Mouse (Mus musculus) ES-Bruce4 (cell line): ENCODE measurements at regions not wholly inside any gene's neighbourhood (a gene's known extent, or its start where the extent isn't known, plus 50 kb on each side); places are given as distances from the start of the nearest gene placed in this dataset.

ENCODE experiments used
- H3K27ac ChIP-seq: 2 replicates; pipeline ENCODE4 v1.5.1; 2012; ENCODE audit warnings: low read length, inconsistent platforms; ENCODE audit not compliant: insufficient read depth
- H3K27me3 ChIP-seq: 2 replicates; pipeline ENCODE4 v1.6.1; 2012; ENCODE audit warnings: mild to moderate bottlenecking, low read length, inconsistent platforms; ENCODE audit not compliant: control insufficient read depth, poor library complexity, insufficient read depth, severe bottlenecking
- H3K36me3 ChIP-seq: 2 replicates; pipeline ENCODE4 v1.6.1; 2012; ENCODE audit warnings: inconsistent platforms, mild to moderate bottlenecking, low read length, moderate library complexity; ENCODE audit not compliant: control insufficient read depth, poor library complexity, insufficient read depth, severe bottlenecking
- H3K4me1 ChIP-seq: one replicate; pipeline ENCODE4 v1.8.1; 2011; ENCODE audit warnings: low read length; ENCODE audit not compliant: control insufficient read depth, insufficient read depth
- H3K4me3 ChIP-seq: 2 replicates; pipeline ENCODE4 v1.5.1; 2011; ENCODE audit warnings: low read depth, mild to moderate bottlenecking, low read length
- H3K9ac ChIP-seq: 2 replicates; pipeline ENCODE4 v1.6.1; 2012; ENCODE audit warnings: low read depth, mild to moderate bottlenecking, inconsistent platforms; ENCODE audit not compliant: poor library complexity, severe bottlenecking
- H3K9me3 ChIP-seq: replicated peaks from 2 replicates; pipeline ENCODE4 v1.6.1; 2012; ENCODE audit warnings: mild to moderate bottlenecking, low read length, inconsistent platforms; ENCODE audit not compliant: control insufficient read depth, poor library complexity, insufficient read depth, severe bottlenecking
- CTCF ChIP-seq: IDR thresholded peaks from one replicate; pipeline ENCODE4 v1.8.1; 2011; ENCODE audit warnings: low read depth, low read length
- EP300 ChIP-seq: IDR thresholded peaks from 2 replicates; pipeline ENCODE4 v1.6.1; 2011; ENCODE audit warnings: low read depth, low read length; ENCODE audit not compliant: insufficient read depth
- POLR2A ChIP-seq: IDR thresholded peaks from one replicate; pipeline ENCODE4 v1.8.1; 2011; ENCODE audit warnings: low read length; ENCODE audit not compliant: insufficient read depth

DNA sequence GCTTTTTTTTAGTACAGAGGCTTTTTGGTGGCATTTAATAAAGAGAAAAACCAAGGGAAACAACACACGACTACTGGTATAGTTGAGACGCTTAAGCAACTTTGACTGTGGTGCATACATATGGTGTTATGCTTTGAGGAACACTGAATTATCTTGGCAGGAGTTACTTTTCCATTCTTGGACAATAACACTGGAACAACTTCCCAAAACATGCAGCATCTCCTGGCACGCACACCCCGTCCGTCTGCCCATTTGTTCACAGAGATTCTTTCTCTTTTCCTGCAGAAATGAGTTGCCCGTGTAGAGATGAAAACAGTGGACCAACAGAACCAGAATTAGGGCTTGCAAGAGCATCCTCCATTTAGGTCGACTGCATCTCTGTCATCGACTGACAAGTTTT lies 544.7 kb downstream of the Arl4a start:
- no peak for TF ChIP-seq POLR2A
- TF ChIP-seq CTCF = no peak
- TF ChIP-seq EP300 = no peak
- H3K4me3 ChIP-seq = no peak overlapping the region
- H3K36me3 ChIP-seq = no peaks in the 10 kb centered on the region
- H3K27ac ChIP-seq = no peak overlapping the region
- H3K4me1 ChIP-seq = no peaks in the 10 kb centered on the region
- no peaks in the 10 kb centered on the region for H3K27me3 ChIP-seq
- H3K9me3 ChIP-seq = peaks cover 3% of the 10 kb centered on the region
- H3K9ac ChIP-seq = no peak overlapping the region

DNA sequence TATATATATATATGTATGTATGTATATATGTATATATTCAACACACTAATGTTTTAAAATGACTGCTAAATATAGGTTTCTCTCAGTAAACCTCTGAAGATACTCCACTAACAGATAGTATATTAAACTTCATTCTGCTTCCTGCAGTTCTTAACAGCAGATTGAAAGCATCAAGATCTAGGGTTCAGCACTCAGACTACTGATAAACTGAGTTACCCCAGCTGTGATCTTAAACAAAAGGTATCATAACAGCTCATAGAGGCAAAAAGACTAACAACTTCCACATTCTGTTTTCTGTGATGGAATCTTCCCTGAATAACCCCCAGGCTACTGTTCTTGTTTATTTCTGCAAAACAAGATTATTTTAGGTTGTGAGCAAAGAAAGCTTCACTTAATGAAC lies 564.8 kb downstream of the Arl4a start:
- Histone ChIP-seq H3K9me3 (no peaks in the 10 kb centered on the region), H3K36me3 (no peaks in the 10 kb centered on the region), H3K4me1 (no peaks in the 10 kb centered on the region), H3K9ac (no peak overlapping the region), H3K27me3 (no peaks in the 10 kb centered on the region), H3K4me3 (no peak overlapping the region), H3K27ac (no peak overlapping the region)
- TF ChIP-seq CTCF (no peak), EP300 (no peak), POLR2A (no peak)
